Mouse (Mus musculus): ENCODE data around the gene Cog7. TPM values are rescaled to one million over a fixed set of nuclear protein-coding genes. Genes with fewer than 3 reads are reported as not detected.

The Cog7 gene
- polyA plus RNA-seq, 1 experiment from 2014 or later = 24.4 TPM

- no peak overlapping the region for H3K4me3 ChIP-seq
- no peak overlapping the region for H3K4me2 ChIP-seq (replicated peaks)
- no peaks in the 10 kb centered on the region for H3K36me3 ChIP-seq
- H3K27me3 ChIP-seq = no peaks in the 10 kb centered on the region
- WGBS = 83% methylated on average over 7 of the region's 7 CpGs
- H3K9ac ChIP-seq = no peak overlapping the region
- H3K27ac ChIP-seq = no peak overlapping the region
- no peaks in the 10 kb centered on the region for H3K9me3 ChIP-seq
- 0 out of 2 replicates have a peak, but pooled peaks cover 5% of the 10 kb centered on the region for H3K4me1 ChIP-seq
- ATAC-seq (ENCODE audit: insufficient number of reproducible peaks, insufficient read depth, low FRiP score, low TSS enrichment) = no peak
Measured at GRCm38 (mm10) chr7:121874784-121875183, 106.7 kb downstream of the Cog7 start.

- H3K27me3 ChIP-seq = no peaks in the 10 kb centered on the region
- no peak overlapping the region for H3K9ac ChIP-seq
- no peak overlapping the region for H3K4me3 ChIP-seq
- no peak for ATAC-seq (ENCODE audit: insufficient number of reproducible peaks, insufficient read depth, low FRiP score, low TSS enrichment)
- H3K4me1 ChIP-seq = 0 out of 2 replicates have a peak, but pooled peaks cover 5% of the 10 kb centered on the region
- WGBS = 51% methylated on average over 3 of the region's 3 CpGs
- no peak overlapping the region for H3K4me2 ChIP-seq (replicated peaks)
- no peaks in the 10 kb centered on the region for H3K36me3 ChIP-seq
- no peaks in the 10 kb centered on the region for H3K9me3 ChIP-seq
- no peak overlapping the region for H3K27ac ChIP-seq
Measured at GRCm38 (mm10) chr7:121873998-121874397, 107.5 kb downstream of the Cog7 start.

GRCm38 (mm10) chr7:121871631-121872030 is 109.9 kb downstream of the Cog7 start:
- 0 out of 2 replicates have a peak, but pooled peaks cover 5% of the 10 kb centered on the region for H3K4me1 ChIP-seq
- 80% methylated on average over 2 of the region's 3 CpGs for WGBS

DNA sequence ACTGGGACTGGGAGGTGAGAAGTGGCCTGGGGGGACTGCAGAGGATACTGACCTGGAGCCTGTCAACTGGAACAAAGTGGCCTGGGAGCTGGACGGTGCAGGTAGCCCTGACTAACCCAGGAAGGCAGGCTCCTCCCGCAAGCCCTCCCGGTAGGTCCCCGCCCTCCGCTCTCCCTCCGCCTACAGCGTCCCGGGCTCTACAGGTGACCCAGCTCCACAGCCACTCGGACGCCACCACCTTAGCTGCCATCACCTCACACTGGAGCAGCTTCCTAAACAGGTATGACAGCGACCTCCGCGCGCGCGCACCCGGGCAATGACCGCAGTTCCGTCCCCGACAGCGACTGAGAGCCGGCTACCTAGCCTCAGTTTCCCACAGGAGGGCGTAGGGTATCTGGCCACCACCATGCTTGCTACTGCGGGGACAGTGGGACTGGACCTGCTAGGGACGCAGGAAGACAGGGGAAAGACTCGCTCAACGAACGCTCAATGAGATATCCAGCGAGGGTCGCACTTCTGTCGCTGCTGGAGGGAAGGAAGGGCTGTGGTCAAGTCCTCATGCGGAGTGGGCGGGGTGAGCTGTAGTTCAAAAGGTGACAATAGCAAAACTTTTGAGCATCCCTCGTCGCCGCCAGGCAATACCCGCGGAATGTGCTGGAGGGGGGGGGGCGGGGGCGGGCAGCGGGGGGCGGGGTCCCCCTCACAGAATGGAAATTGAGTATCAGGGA is 116.5 kb downstream of the Cog7 start, which contains the start of gene Scnn1b:
Gene Scnn1b (plus strand): TSS at position 181 of the 728 bp plus-strand sequence.
- 2% methylated on average over 37 of the region's 42 CpGs for WGBS
- peak within 1 kb of the TSS; percentile 64 for H3K4me2 ChIP-seq (replicated peaks)
- no peak within 1 kb of the TSS for H3K9ac ChIP-seq
- no peaks in the 10 kb centered on the region for H3K9me3 ChIP-seq
- H3K27me3 ChIP-seq = peaks cover 37% of the 10 kb centered on the region
- no peaks in the 10 kb centered on the region for H3K36me3 ChIP-seq
- no peak within 1 kb of the TSS for H3K27ac ChIP-seq
- peak within 1 kb of the TSS; percentile 34 for H3K4me3 ChIP-seq
- no peak for ATAC-seq (ENCODE audit: insufficient number of reproducible peaks, insufficient read depth, low FRiP score, low TSS enrichment)
- peaks cover 6% of the 10 kb centered on the region; the same call in 1 of the 2 replicates for H3K4me1 ChIP-seq

More at GRCm38 (mm10) chr7:121871631-121872030, 109.9 kb downstream of the Cog7 start:
- H3K36me3 ChIP-seq = no peaks in the 10 kb centered on the region
- H3K27ac ChIP-seq = no peak overlapping the region
- no peak overlapping the region for H3K4me3 ChIP-seq
- no peaks in the 10 kb centered on the region for H3K9me3 ChIP-seq
- H3K4me2 ChIP-seq (replicated peaks) = no peak overlapping the region
- no peak overlapping the region for H3K9ac ChIP-seq
- peaks cover 2% of the 10 kb centered on the region; the same call in 1 of the 2 replicates for H3K27me3 ChIP-seq
- ATAC-seq (ENCODE audit: insufficient number of reproducible peaks, insufficient read depth, low FRiP score, low TSS enrichment) = no peak

GRCm38 (mm10) chr7:121858939-121859338 is 122.6 kb downstream of the Cog7 start:
- no peak overlapping the region for H3K4me2 ChIP-seq (replicated peaks)
- WGBS = 87% methylated on average over 8 of the region's 8 CpGs
- H3K4me1 ChIP-seq = no peaks in the 10 kb centered on the region
- no peaks in the 10 kb centered on the region for H3K9me3 ChIP-seq
- peaks cover 8% of the 10 kb centered on the region for H3K27me3 ChIP-seq
- no peak overlapping the region for H3K4me3 ChIP-seq
- ATAC-seq (ENCODE audit: insufficient number of reproducible peaks, insufficient read depth, low FRiP score, low TSS enrichment) = no peak
- no peak overlapping the region for H3K9ac ChIP-seq
- no peak overlapping the region for H3K27ac ChIP-seq
- H3K36me3 ChIP-seq = no peaks in the 10 kb centered on the region

DNA sequence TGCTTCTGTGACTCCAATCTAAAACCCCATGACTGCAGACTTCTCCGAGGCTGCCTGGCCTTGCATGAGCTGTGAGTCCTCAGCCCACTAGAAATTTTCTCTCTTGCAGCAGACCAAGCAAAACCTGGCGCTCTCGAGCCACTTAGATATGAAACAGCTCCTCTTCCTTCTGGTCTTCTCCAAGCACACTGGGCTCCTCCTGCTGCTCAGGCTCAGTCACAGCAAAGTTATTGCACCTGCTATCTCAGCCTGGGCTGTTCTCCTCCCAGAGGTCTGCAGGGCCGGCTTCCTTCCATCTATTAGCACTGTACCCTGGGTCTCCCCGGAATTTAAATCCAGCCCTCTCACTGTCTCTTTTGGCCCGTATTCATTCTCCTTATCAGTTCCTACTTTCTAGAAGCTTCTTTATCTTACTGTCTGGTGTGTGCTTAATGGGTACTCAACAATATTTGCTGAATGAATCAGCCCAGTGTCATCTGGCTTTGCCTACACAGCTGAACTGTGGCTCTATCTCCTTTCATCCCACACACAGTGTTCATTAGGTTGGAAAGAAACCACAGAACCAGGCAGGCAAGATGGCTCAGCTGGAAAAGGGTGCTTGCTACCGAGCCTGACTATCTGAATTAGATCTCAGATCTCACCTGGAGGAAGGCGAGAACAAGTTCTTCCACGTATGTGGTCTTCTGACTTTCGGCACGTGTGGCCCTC is 124.2 kb downstream of the Cog7 start:
- ATAC-seq (ENCODE audit: insufficient number of reproducible peaks, insufficient read depth, low FRiP score, low TSS enrichment) = no peak
- WGBS = 90% methylated on average over 11 of the region's 11 CpGs

GRCm38 (mm10) chr7:121848537-121849168 is 132.9 kb downstream of the Cog7 start:
- ATAC-seq (ENCODE audit: insufficient number of reproducible peaks, insufficient read depth, low FRiP score, low TSS enrichment) = no peak
- no peaks in the 10 kb centered on the region for H3K36me3 ChIP-seq
- H3K4me2 ChIP-seq (replicated peaks) = no peak overlapping the region
- WGBS = 82% methylated on average over 8 of the region's 9 CpGs
- no peaks in the 10 kb centered on the region for H3K9me3 ChIP-seq
- no peak overlapping the region for H3K9ac ChIP-seq
- H3K27me3 ChIP-seq = no peaks in the 10 kb centered on the region
- H3K27ac ChIP-seq = no peak overlapping the region
- no peak overlapping the region for H3K4me3 ChIP-seq
- H3K4me1 ChIP-seq = no peaks in the 10 kb centered on the region

More for the DNA sequence above, 124.2 kb downstream of the Cog7 start:
- Histone ChIP-seq H3K27me3 (no peaks in the 10 kb centered on the region), H3K9me3 (no peaks in the 10 kb centered on the region), H3K27ac (no peak overlapping the region), H3K36me3 (no peaks in the 10 kb centered on the region), H3K4me3 (no peak overlapping the region), H3K4me1 (no peaks in the 10 kb centered on the region), H3K4me2 (replicated peaks) (no peak overlapping the region), H3K9ac (no peak overlapping the region)

DNA sequence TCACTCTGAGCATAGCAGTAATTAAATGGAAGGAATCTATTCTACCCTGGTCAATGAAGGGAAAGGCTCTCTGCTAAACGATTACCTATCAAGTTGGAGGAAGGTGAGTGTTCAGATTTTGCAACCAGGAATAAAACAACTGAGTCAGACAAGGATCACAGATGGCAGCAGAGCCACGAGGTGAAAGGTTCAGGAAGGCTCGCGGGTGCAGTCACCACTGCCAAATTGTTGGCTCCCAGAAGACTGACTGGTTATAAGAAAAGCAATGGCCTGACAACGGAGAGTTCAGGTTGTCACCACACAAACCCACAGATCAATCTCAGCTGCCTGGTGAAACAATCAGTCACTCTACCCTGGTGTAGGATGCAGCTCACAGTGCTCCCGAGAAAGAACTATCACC is 135.5 kb downstream of the Cog7 start:
- WGBS = 70% methylated on average over 6 of the region's 6 CpGs
- no peak for ATAC-seq (ENCODE audit: insufficient number of reproducible peaks, insufficient read depth, low FRiP score, low TSS enrichment)

GRCm38 (mm10) chr7:121842234-121842633 is 139.3 kb downstream of the Cog7 start:
- whole genome bisulfite sequencing = 77% methylated on average over 6 of the region's 6 CpGs
- Histone ChIP-seq H3K4me3 (no peak overlapping the region), H3K27me3 (no peaks in the 10 kb centered on the region), H3K4me2 (replicated peaks) (no peak overlapping the region), H3K9me3 (no peaks in the 10 kb centered on the region), H3K9ac (no peak overlapping the region), H3K4me1 (no peaks in the 10 kb centered on the region), H3K36me3 (no peaks in the 10 kb centered on the region), H3K27ac (no peak overlapping the region)
- no peak for ATAC-seq (ENCODE audit: insufficient number of reproducible peaks, insufficient read depth, low FRiP score, low TSS enrichment)

More for the DNA sequence above, 135.5 kb downstream of the Cog7 start:
- Histone ChIP-seq H3K27me3 (no peaks in the 10 kb centered on the region), H3K4me3 (no peak overlapping the region), H3K9me3 (no peaks in the 10 kb centered on the region), H3K36me3 (no peaks in the 10 kb centered on the region), H3K4me2 (replicated peaks) (no peak overlapping the region), H3K4me1 (no peaks in the 10 kb centered on the region), H3K27ac (no peak overlapping the region), H3K9ac (no peak overlapping the region)

DNA sequence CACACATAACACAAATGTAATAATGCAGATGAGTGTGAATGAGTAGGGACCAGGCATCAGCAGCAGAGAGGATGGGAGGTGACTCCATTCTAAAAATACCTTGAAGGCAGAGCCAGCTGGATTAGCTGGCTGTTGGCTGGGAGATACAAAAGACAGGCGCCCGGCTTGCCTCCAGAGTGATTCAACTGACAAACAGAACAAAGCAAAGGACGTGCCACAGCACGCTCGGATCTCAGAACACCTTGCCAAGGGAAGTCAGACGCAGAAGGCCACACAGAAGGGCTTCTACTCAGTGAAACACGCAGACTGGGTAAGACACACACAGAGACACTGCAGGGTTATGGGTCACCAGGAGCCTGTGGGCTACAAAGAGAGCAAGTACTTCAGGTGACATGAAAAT is 140.7 kb downstream of the Cog7 start:
- Histone ChIP-seq H3K27me3 (no peaks in the 10 kb centered on the region), H3K27ac (no peak overlapping the region), H3K9me3 (no peaks in the 10 kb centered on the region), H3K4me1 (no peaks in the 10 kb centered on the region), H3K9ac (no peak overlapping the region), H3K36me3 (no peaks in the 10 kb centered on the region), H3K4me2 (replicated peaks) (no peak overlapping the region), H3K4me3 (no peak overlapping the region)
- 74% methylated on average over 7 of the region's 7 CpGs for WGBS
- ATAC-seq (ENCODE audit: insufficient number of reproducible peaks, insufficient read depth, low FRiP score, low TSS enrichment) = no peak

GRCm38 (mm10) chr7:121836827-121837226 is 144.7 kb downstream of the Cog7 start:
- no peak for ATAC-seq (ENCODE audit: insufficient number of reproducible peaks, insufficient read depth, low FRiP score, low TSS enrichment)
- Histone ChIP-seq H3K9me3 (no peaks in the 10 kb centered on the region), H3K9ac (no peak overlapping the region), H3K4me2 (replicated peaks) (no peak overlapping the region), H3K4me3 (no peak overlapping the region), H3K27me3 (no peaks in the 10 kb centered on the region), H3K27ac (no peak overlapping the region), H3K4me1 (no peaks in the 10 kb centered on the region), H3K36me3 (no peaks in the 10 kb centered on the region)
- 90% methylated on average over 7 of the region's 7 CpGs for WGBS

Data from embryonic facial prominence, embryonic 12.5 days (tissue).